Mouse (Mus musculus): ENCODE measurements at regions not wholly inside any gene's neighbourhood (a gene's known extent, or its start where the extent isn't known, plus 50 kb on each side); places are given as distances from the start of the nearest gene placed in this dataset.
A peak's percentile ranks its signal among the peaks of the same experiment; 100 is the strongest.
"Not testable (repeated sequence)": the region's sequence is repeated elsewhere in the genome, so short reads cannot be mapped to it uniquely, and the experiment has no call there.

- no peak overlapping the region for H3K4me3 ChIP-seq (replicated peaks; ENCODE audit: low read depth, low read length)
- no peaks in the 10 kb centered on the region for H3K9me3 ChIP-seq (replicated peaks; ENCODE audit: low read length)
- no peaks in the 10 kb centered on the region for H3K27me3 ChIP-seq (ENCODE audit: insufficient read depth, low read length)
- no peak overlapping the region for H3K4me2 ChIP-seq (ENCODE audit: low read length)
- no peaks in the 10 kb centered on the region for H3K36me3 ChIP-seq (ENCODE audit: insufficient read depth, low read length)
- H3K27ac ChIP-seq, result no peak overlapping the region
- DNase-seq (ENCODE audit: low spot score) (no peak), ATAC-seq (replicated peaks; ENCODE audit: low FRiP score, low read depth) (no peak)
- 65% methylated on average over 3 of the region's 3 CpGs for WGBS
- no peaks in the 10 kb centered on the region for H3K4me1 ChIP-seq (replicated peaks; ENCODE audit: insufficient read depth, low read length)
- TF ChIP-seq CTCF (IDR thresholded peaks at IDR 0.05; ENCODE audit: low read depth), result no peak
- H3K9ac ChIP-seq (ENCODE audit: low read depth, low read length), result no peak overlapping the region
These were observed 211.4 kb upstream of the Pum3 start for GRCm38 (mm10) chr19:27641001-27641400.

GRCm38 (mm10) chr19:27633105-27633504, 203.5 kb upstream of the Pum3 start:
- Histone ChIP-seq H3K9me3 (replicated peaks; ENCODE audit: low read length) (no peaks in the 10 kb centered on the region), H3K27ac (no peak overlapping the region)

DNA sequence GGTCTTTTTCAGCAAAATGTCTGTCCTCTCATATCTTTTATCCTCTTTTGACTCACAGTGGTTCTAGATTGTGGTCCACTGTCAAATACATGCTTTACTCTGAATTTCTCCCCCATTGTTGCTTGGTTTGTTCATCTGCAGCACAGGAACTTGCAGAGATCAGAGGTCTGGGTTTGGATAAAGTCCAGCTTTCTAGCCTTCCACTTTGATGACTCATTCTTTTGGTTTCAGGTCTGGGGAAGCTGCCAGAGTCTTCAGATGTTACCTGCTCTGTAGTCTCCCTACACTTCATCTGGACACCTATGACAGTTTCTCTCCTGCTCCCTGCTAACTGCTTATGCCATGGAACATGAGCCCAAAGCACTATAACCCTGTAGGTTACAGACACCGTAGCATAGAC, 198.0 kb upstream of the Pum3 start:
- Histone ChIP-seq H3K9ac (ENCODE audit: low read depth, low read length) (no peak overlapping the region), H3K27ac (no peak overlapping the region), H3K4me2 (ENCODE audit: low read length) (no peak overlapping the region), H3K36me3 (ENCODE audit: insufficient read depth, low read length) (no peaks in the 10 kb centered on the region), H3K9me3 (replicated peaks; ENCODE audit: low read length) (no peaks in the 10 kb centered on the region), H3K27me3 (ENCODE audit: insufficient read depth, low read length) (no peaks in the 10 kb centered on the region), H3K4me1 (replicated peaks; ENCODE audit: insufficient read depth, low read length) (no peaks in the 10 kb centered on the region), H3K4me3 (replicated peaks; ENCODE audit: low read depth, low read length) (no peak overlapping the region)
- ATAC-seq (replicated peaks; ENCODE audit: low FRiP score, low read depth), result no peak
- WGBS, result 85% methylated on average over 1 of the region's 1 CpGs
- no peak for TF ChIP-seq CTCF (IDR thresholded peaks at IDR 0.05; ENCODE audit: low read depth)
- no peak for DNase-seq (ENCODE audit: low spot score)

More at GRCm38 (mm10) chr19:27633105-27633504, 203.5 kb upstream of the Pum3 start:
- Histone ChIP-seq H3K27me3 (ENCODE audit: insufficient read depth, low read length) (no peaks in the 10 kb centered on the region), H3K4me1 (replicated peaks; ENCODE audit: insufficient read depth, low read length) (no peaks in the 10 kb centered on the region), H3K9ac (ENCODE audit: low read depth, low read length) (no peak overlapping the region), H3K4me3 (replicated peaks; ENCODE audit: low read depth, low read length) (no peak overlapping the region), H3K4me2 (ENCODE audit: low read length) (no peak overlapping the region), H3K36me3 (ENCODE audit: insufficient read depth, low read length) (no peaks in the 10 kb centered on the region)
- 72% methylated on average over 6 of the region's 6 CpGs for WGBS
- no peak for TF ChIP-seq CTCF (IDR thresholded peaks at IDR 0.05; ENCODE audit: low read depth)
- no peak for ATAC-seq (replicated peaks; ENCODE audit: low FRiP score, low read depth)
- DNase-seq (ENCODE audit: low spot score), result peak; percentile 24

DNA sequence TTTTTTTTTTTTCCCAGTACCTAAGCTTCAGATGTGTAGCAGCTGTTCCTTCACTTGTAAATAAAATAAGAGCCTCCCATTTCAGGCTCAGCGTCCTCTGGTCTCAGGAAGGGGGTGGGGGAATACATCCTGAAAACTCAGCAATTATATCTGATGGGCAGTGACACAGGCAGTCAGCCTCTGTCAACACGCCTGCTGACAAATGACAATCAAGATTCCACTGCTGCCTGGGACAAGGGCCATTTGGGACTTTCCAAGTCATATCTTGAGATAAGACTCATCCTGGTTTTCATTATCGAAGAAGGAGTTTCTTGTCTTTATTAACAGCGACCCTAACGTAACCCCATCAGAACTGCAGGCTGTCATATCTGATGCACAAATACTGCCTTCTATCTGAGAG, 187.9 kb upstream of the Pum3 start:
- no peaks in the 10 kb centered on the region for H3K4me1 ChIP-seq (replicated peaks; ENCODE audit: insufficient read depth, low read length)
- no peak for ATAC-seq (replicated peaks; ENCODE audit: low FRiP score, low read depth)
- no peak overlapping the region for H3K27ac ChIP-seq
- H3K9ac ChIP-seq (ENCODE audit: low read depth, low read length), result no peak overlapping the region
- no peak for DNase-seq (ENCODE audit: low spot score)
- no peaks in the 10 kb centered on the region for H3K27me3 ChIP-seq (ENCODE audit: insufficient read depth, low read length)
- no peak for TF ChIP-seq CTCF (IDR thresholded peaks at IDR 0.05; ENCODE audit: low read depth)
- no peaks in the 10 kb centered on the region for H3K36me3 ChIP-seq (ENCODE audit: insufficient read depth, low read length)
- no peak overlapping the region for H3K4me3 ChIP-seq (replicated peaks; ENCODE audit: low read depth, low read length)
- 64% methylated on average over 5 of the region's 5 CpGs for WGBS
- H3K4me2 ChIP-seq (ENCODE audit: low read length), result no peak overlapping the region
- no peaks in the 10 kb centered on the region for H3K9me3 ChIP-seq (replicated peaks; ENCODE audit: low read length)

DNA sequence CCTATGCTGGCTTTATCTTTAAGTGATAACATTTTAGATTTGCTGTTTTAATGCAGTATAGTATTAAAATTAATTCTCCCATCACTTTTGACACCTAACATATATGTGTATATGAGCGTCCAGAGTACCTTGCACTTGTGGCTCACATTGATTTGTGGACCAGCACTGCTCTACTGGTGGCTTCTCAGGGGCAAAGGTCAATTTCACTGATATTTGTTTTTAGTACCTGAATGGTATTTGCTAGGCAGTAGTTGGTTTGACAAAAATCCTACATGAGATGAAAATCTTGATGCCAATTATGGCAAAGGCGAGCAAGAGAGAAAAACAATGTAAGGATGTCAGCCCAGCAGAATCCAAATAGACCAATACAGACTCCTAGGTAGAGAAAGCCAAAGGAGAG, 177.3 kb upstream of the Pum3 start:
- WGBS, result 81% methylated on average over 2 of the region's 2 CpGs
- no peak overlapping the region for H3K9ac ChIP-seq (ENCODE audit: low read depth, low read length)
- no peaks in the 10 kb centered on the region for H3K36me3 ChIP-seq (ENCODE audit: insufficient read depth, low read length)
- no peaks in the 10 kb centered on the region for H3K4me1 ChIP-seq (replicated peaks; ENCODE audit: insufficient read depth, low read length)
- ATAC-seq (replicated peaks; ENCODE audit: low FRiP score, low read depth) (no peak), DNase-seq (ENCODE audit: low spot score) (no peak)
- H3K27me3 ChIP-seq (ENCODE audit: insufficient read depth, low read length), result no peaks in the 10 kb centered on the region
- H3K4me3 ChIP-seq (replicated peaks; ENCODE audit: low read depth, low read length), result no peak overlapping the region
- no peak for TF ChIP-seq CTCF (IDR thresholded peaks at IDR 0.05; ENCODE audit: low read depth)
- H3K27ac ChIP-seq, result no peak overlapping the region
- H3K4me2 ChIP-seq (ENCODE audit: low read length), result no peak overlapping the region
- no peaks in the 10 kb centered on the region for H3K9me3 ChIP-seq (replicated peaks; ENCODE audit: low read length)

DNA sequence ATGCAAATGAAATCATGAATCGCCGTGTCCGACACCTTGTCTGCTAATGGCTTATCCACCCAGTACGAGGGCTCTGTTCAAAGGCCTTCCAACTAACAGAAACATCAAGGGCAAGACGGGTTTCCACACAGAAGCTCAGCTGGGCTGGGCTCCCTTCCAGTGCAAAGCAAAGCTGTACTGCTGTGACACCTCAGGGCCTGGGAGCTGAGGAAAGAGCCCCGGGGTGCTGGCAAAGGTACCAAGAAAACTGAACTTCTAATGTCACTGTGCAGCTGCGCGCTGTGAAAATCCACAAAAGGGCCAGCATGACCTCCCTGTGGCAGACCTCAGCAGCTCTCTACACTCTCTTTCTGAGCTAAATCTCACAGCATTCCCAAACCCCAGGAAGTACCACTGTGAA, 173.7 kb upstream of the Pum3 start:
- DNase-seq (ENCODE audit: low spot score) (no peak), ATAC-seq (replicated peaks; ENCODE audit: low FRiP score, low read depth) (no peak)
- Histone ChIP-seq H3K4me3 (replicated peaks; ENCODE audit: low read depth, low read length) (no peak overlapping the region), H3K9me3 (replicated peaks; ENCODE audit: low read length) (no peaks in the 10 kb centered on the region), H3K36me3 (ENCODE audit: insufficient read depth, low read length) (no peaks in the 10 kb centered on the region), H3K4me2 (ENCODE audit: low read length) (no peak overlapping the region), H3K27ac (no peak overlapping the region), H3K27me3 (ENCODE audit: insufficient read depth, low read length) (no peaks in the 10 kb centered on the region), H3K9ac (ENCODE audit: low read depth, low read length) (no peak overlapping the region), H3K4me1 (replicated peaks; ENCODE audit: insufficient read depth, low read length) (no peaks in the 10 kb centered on the region)
- no peak for TF ChIP-seq CTCF (IDR thresholded peaks at IDR 0.05; ENCODE audit: low read depth)
- 22% methylated on average over 8 of the region's 8 CpGs for WGBS

- no peak for TF ChIP-seq CTCF (IDR thresholded peaks at IDR 0.05; ENCODE audit: low read depth)
- 94% methylated on average over 3 of the region's 3 CpGs for WGBS
- ATAC-seq (replicated peaks; ENCODE audit: low FRiP score, low read depth), result no peak
- no peaks in the 10 kb centered on the region for H3K9me3 ChIP-seq (replicated peaks; ENCODE audit: low read length)
- no peaks in the 10 kb centered on the region for H3K4me1 ChIP-seq (replicated peaks; ENCODE audit: insufficient read depth, low read length)
- H3K27me3 ChIP-seq (ENCODE audit: insufficient read depth, low read length), result no peaks in the 10 kb centered on the region
- H3K4me3 ChIP-seq (replicated peaks; ENCODE audit: low read depth, low read length), result no peak overlapping the region
- H3K9ac ChIP-seq (ENCODE audit: low read depth, low read length), result no peak overlapping the region
- no peak overlapping the region for H3K4me2 ChIP-seq (ENCODE audit: low read length)
- no peak overlapping the region for H3K27ac ChIP-seq
- no peak for DNase-seq (ENCODE audit: low spot score)
- H3K36me3 ChIP-seq (ENCODE audit: insufficient read depth, low read length), result no peaks in the 10 kb centered on the region
These were observed 171.9 kb upstream of the Pum3 start for GRCm38 (mm10) chr19:27601551-27601950.

DNA sequence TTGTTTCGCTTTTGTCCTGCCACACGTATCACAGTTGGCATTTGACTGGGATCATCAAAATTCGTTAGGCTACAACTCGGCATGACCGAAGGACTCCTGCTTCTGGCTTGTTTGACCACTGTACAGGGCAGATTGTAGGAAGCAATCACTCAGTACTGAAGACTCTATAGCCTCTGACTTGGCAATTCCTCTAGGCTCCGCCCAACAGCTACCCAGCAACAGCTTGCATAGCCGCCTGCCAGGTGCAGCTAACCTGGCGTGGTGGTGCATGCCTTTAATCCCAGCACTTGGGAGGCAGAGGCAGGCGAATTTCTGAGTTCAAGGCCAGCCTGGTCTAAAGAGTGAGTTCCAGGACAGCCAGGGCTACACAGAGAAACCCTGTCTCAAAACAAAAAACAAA, 170.8 kb upstream of the Pum3 start:
- H3K9ac ChIP-seq (ENCODE audit: low read depth, low read length); H3K27me3 ChIP-seq (ENCODE audit: insufficient read depth, low read length); DNase-seq (ENCODE audit: low spot score); H3K4me3 ChIP-seq (replicated peaks; ENCODE audit: low read depth, low read length); ATAC-seq (replicated peaks; ENCODE audit: low FRiP score, low read depth); H3K27ac ChIP-seq; H3K4me2 ChIP-seq (ENCODE audit: low read length); H3K9me3 ChIP-seq (replicated peaks; ENCODE audit: low read length); H3K36me3 ChIP-seq (ENCODE audit: insufficient read depth, low read length); H3K4me1 ChIP-seq (replicated peaks; ENCODE audit: insufficient read depth, low read length): not testable (repeated sequence)
- 88% methylated on average over 9 of the region's 9 CpGs for WGBS
